Mouse (Mus musculus) testis, adult 2 months (tissue): ENCODE results near the gene Cnnm4.

Experiments
- CTCF ChIP-seq: fragments of 200-500 bp; IDR thresholded peaks from 2 replicates; pipeline ENCODE4 v1.5.1; 2012; ENCODE audit warnings: low read depth, mild to moderate bottlenecking, inconsistent platforms, low read length, moderate library complexity; ENCODE audit not compliant: control insufficient read depth, insufficient read depth, insufficient replicate concordance
- POLR2A ChIP-seq: fragments of 200-500 bp; IDR thresholded peaks from 2 replicates; pipeline ENCODE4 v1.6.1; 2012; ENCODE audit warnings: low read depth, mild to moderate bottlenecking, inconsistent platforms, low read length, moderate library complexity; ENCODE audit not compliant: control insufficient read depth

DNA sequence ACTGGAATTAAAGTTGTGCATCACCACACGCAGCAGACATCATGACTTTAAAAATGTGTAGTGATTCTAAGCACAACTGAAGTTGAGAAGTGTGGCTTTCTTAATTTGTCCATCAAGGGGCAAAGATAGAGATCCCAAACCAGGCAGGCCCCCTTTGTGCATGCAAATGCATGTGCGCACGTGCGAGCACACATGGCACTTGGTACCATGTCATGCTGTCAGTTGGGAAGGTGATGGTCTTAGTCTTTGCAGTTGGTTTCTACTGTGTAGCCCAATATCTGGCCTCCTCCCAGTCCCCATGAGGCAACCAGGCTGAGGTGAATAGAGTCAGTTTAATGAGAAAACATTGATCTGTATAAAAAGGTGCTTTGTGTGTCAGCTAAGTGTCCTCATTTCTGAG is 58.5 kb downstream of the Cnnm4 start:
- TF ChIP-seq POLR2A, result no peak
- no peak for TF ChIP-seq CTCF
